Mouse (Mus musculus) heart, adult 2 months (tissue): ENCODE data around the gene Slc9b2.

ENCODE experiments used
- CTCF ChIP-seq: fragments of 200-600 bp; IDR thresholded peaks from 2 replicates; pipeline ENCODE4 v1.8.1; 2022; ENCODE audit warnings: antibody characterized with exemption, mild to moderate bottlenecking, moderate library complexity
- EP300 ChIP-seq: fragments of 200-500 bp; IDR thresholded peaks from 2 replicates; pipeline ENCODE4 v1.6.1; 2011; ENCODE audit warnings: low read depth, low read length, control low read depth; ENCODE audit not compliant: insufficient read depth

- TF ChIP-seq CTCF, result no peak
- no peak for TF ChIP-seq EP300
Measured at GRCm38 (mm10) chr3:135273047-135273446, 34.5 kb upstream of the Slc9b2 start.
